Mouse (Mus musculus) hindbrain, embryonic 14.5 days (tissue): ENCODE results near the gene Rgs3. TPM values are rescaled to one million over a fixed set of nuclear protein-coding genes. Genes with fewer than 3 reads are reported as not detected.

Experiments
- ATAC-seq: fragments of 200-750 bp; cut with Nextera tagmentation; 2 replicates; pipeline ENCODE4 v1.8.0; 2017; ENCODE audit warnings: moderate number of reproducible peaks, mild to moderate bottlenecking, moderate TSS enrichment, moderate library complexity; ENCODE audit not compliant: low FRiP score
- DNase-seq: peaks from one replicate; pipeline ENCODE4 v3.0.0-alpha.2; 2015; ENCODE audit warnings: low spot score
- H3K27ac ChIP-seq: fragments of 300-500 bp; sonication (generic); 2 replicates; pipeline ENCODE4 v1.5.1; 2014; ENCODE audit warnings: mild to moderate bottlenecking, moderate library complexity
- H3K27me3 ChIP-seq: fragments of 300-500 bp; sonication (generic); 2 replicates; pipeline ENCODE4 v1.6.1; 2014; ENCODE audit warnings: mild to moderate bottlenecking, low read length, mixed read lengths; ENCODE audit not compliant: control insufficient read depth, insufficient read depth
- H3K36me3 ChIP-seq: fragments of 300-500 bp; sonication (generic); replicated peaks from 2 replicates; pipeline ENCODE4 v1.6.1; 2014; ENCODE audit not compliant: control insufficient read depth, insufficient read depth
- H3K4me1 ChIP-seq: fragments of 300-500 bp; sonication (generic); replicated peaks from 2 replicates; pipeline ENCODE4 v1.6.1; 2014; ENCODE audit warnings: antibody characterized with exemption, low read length, mixed read lengths; ENCODE audit not compliant: control insufficient read depth, insufficient read depth
- H3K4me2 ChIP-seq: fragments of 300-500 bp; sonication (generic); replicated peaks from 2 replicates; pipeline ENCODE4 v1.6.1; 2014; ENCODE audit warnings: mild to moderate bottlenecking, moderate library complexity
- H3K4me3 ChIP-seq: fragments of 300-500 bp; sonication (generic); replicated peaks from 2 replicates; pipeline ENCODE4 v1.5.1; 2014; ENCODE audit warnings: mild to moderate bottlenecking, low read length
- H3K9ac ChIP-seq: fragments of 300-500 bp; sonication (generic); 2 replicates; pipeline ENCODE4 v1.6.1; 2014
- H3K9me3 ChIP-seq: fragments of 300-500 bp; sonication (generic); 2 replicates; pipeline ENCODE4 v1.6.1; 2016; ENCODE audit warnings: low read length; ENCODE audit not compliant: control insufficient read depth
- WGBS: fragments of 180-500 bp; shearing (Covaris S2); extraction: QIAGEN DNeasy Blood & Tissue Kit; methylation state at CpG from one replicate; pipeline ENCODE4 v1.1.7; 2014; 5-methylcytosine and 5-hydroxymethylcytosine counted together
- polyA plus RNA-seq: library from polyadenylated mRNA; unstranded; fragments of >200 nt; fragmentation: Nextera tagmentation; extraction: Ambion mirVana; gene quantifications from 2 replicates; pipeline ENCODE4 v1.2.1, GENCODE M21; 2014

Gene Rgs3
- polyA plus RNA-seq, 1 experiment from 2014 or later = 42.9 TPM

GRCm38 (mm10) chr4:62652921-62653757, 93.5 kb downstream of the Rgs3 start:
- no peaks in the 10 kb centered on the region for H3K9me3 ChIP-seq
- H3K27me3 ChIP-seq = no peaks in the 10 kb centered on the region
- WGBS = 76% methylated on average over 12 of the region's 12 CpGs
- no peak for DNase-seq
- H3K27ac ChIP-seq = no peak overlapping the region
- no peak overlapping the region for H3K4me3 ChIP-seq
- no peaks in the 10 kb centered on the region for H3K36me3 ChIP-seq
- H3K4me1 ChIP-seq = no peaks in the 10 kb centered on the region
- ATAC-seq = no peak
- H3K9ac ChIP-seq = no peak overlapping the region
- no peak overlapping the region for H3K4me2 ChIP-seq

GRCm38 (mm10) chr4:62653922-62654661, 94.4 kb downstream of the Rgs3 start:
- no peaks in the 10 kb centered on the region for H3K36me3 ChIP-seq
- DNase-seq = no peak
- H3K9ac ChIP-seq = no peak overlapping the region
- H3K27me3 ChIP-seq = no peaks in the 10 kb centered on the region
- H3K4me3 ChIP-seq = no peak overlapping the region
- H3K4me1 ChIP-seq = no peaks in the 10 kb centered on the region
- H3K4me2 ChIP-seq = no peak overlapping the region
- H3K9me3 ChIP-seq = no peaks in the 10 kb centered on the region
- no peak overlapping the region for H3K27ac ChIP-seq
- 96% methylated on average over 5 of the region's 5 CpGs for WGBS
- no peak for ATAC-seq

DNA sequence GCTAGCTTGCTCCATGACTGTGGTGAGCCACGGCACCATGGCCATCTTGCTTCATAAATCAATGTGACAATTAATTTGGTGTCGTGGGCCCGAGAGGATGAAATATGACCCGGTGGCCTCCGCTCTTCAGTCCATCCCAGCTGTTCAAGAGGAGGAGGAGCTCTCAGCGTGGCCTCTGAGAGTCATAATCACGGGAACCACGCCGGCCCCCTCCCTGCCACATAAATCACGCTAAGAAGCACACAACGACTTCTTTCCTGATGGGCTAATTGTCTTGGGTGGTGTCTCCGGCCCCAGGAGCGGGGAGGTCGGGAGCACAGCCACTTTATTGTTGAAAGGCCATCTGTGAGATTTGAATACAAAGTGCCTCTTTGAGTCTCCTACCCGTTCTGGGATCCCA, 99.6 kb downstream of the Rgs3 start:
- DNase-seq (no peak), ATAC-seq (no peak)
- Histone ChIP-seq H3K4me2 (no peak overlapping the region), H3K27me3 (no peaks in the 10 kb centered on the region), H3K4me3 (no peak overlapping the region), H3K9ac (no peak overlapping the region), H3K27ac (no peak overlapping the region), H3K36me3 (no peaks in the 10 kb centered on the region), H3K9me3 (no peaks in the 10 kb centered on the region), H3K4me1 (peaks cover 41% of the 10 kb centered on the region)
- WGBS = 24% methylated on average over 15 of the region's 15 CpGs

GRCm38 (mm10) chr4:62659861-62660553, 100.4 kb downstream of the Rgs3 start:
- no peak for DNase-seq
- ATAC-seq = peak; percentile 7; the same call in 1 of the 2 replicates
- H3K27ac ChIP-seq = peak overlapping the region; percentile 27
- WGBS = 11% methylated on average over 14 of the region's 14 CpGs
- no peak overlapping the region for H3K4me3 ChIP-seq
- H3K9ac ChIP-seq = no peak overlapping the region
- H3K36me3 ChIP-seq = no peaks in the 10 kb centered on the region
- H3K4me2 ChIP-seq = no peak overlapping the region
- H3K27me3 ChIP-seq = no peaks in the 10 kb centered on the region
- H3K9me3 ChIP-seq = no peaks in the 10 kb centered on the region
- peaks cover 41% of the 10 kb centered on the region for H3K4me1 ChIP-seq

GRCm38 (mm10) chr4:62660554-62660864, 100.9 kb downstream of the Rgs3 start:
- WGBS = 0% methylated on average over 3 of the region's 3 CpGs
- H3K4me1 ChIP-seq = peaks cover 41% of the 10 kb centered on the region
- H3K4me3 ChIP-seq = no peak overlapping the region

GRCm38 (mm10) chr4:62661311-62661849, 101.7 kb downstream of the Rgs3 start:
- ATAC-seq (no peak), DNase-seq (no peak)
- H3K9ac ChIP-seq = no peak overlapping the region
- 69% methylated on average over 8 of the region's 8 CpGs for WGBS
- H3K27me3 ChIP-seq = no peaks in the 10 kb centered on the region
- no peak overlapping the region for H3K27ac ChIP-seq
- no peak overlapping the region for H3K4me2 ChIP-seq
- peaks cover 41% of the 10 kb centered on the region for H3K4me1 ChIP-seq
- H3K36me3 ChIP-seq = no peaks in the 10 kb centered on the region
- no peaks in the 10 kb centered on the region for H3K9me3 ChIP-seq
- H3K4me3 ChIP-seq = no peak overlapping the region

More at GRCm38 (mm10) chr4:62660554-62660864, 100.9 kb downstream of the Rgs3 start:
- DNase-seq = peak; percentile 53
- Histone ChIP-seq H3K27ac (0 out of 2 replicates have a peak overlapping the region, but pooled peaks have one; percentile 27), H3K4me2 (no peak overlapping the region), H3K9ac (no peak overlapping the region), H3K27me3 (no peaks in the 10 kb centered on the region), H3K9me3 (no peaks in the 10 kb centered on the region), H3K36me3 (no peaks in the 10 kb centered on the region)
- peak; percentile 43; the same call in 1 of the 2 replicates for ATAC-seq

DNA sequence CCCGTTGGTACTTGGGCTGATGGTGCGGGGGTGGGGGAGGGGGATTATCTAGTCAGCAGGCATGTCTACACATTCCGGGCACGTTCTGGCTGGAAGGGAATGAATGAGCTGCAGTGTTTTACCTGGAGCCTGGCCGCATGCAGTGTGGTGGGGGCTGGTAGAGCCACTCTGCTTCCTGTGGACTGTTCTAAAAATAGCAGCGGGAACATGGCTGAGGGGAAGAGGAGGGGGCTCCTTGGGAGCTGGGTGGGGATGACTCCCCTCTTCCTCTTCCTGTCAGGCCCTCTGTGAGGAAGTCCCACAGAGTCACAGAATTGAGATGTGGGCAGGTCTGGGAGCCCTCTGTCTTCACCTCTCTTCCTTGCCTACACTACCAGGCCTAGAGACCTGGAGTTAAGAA, 103.7 kb downstream of the Rgs3 start:
- no peak for DNase-seq
- Histone ChIP-seq H3K27ac (peak overlapping the region; percentile 55), H3K4me3 (no peak overlapping the region), H3K4me2 (no peak overlapping the region), H3K36me3 (no peaks in the 10 kb centered on the region), H3K9ac (no peak overlapping the region), H3K9me3 (no peaks in the 10 kb centered on the region), H3K4me1 (peaks cover 41% of the 10 kb centered on the region), H3K27me3 (no peaks in the 10 kb centered on the region)
- WGBS = 15% methylated on average over 6 of the region's 6 CpGs
- peak; percentile 58 for ATAC-seq

DNA sequence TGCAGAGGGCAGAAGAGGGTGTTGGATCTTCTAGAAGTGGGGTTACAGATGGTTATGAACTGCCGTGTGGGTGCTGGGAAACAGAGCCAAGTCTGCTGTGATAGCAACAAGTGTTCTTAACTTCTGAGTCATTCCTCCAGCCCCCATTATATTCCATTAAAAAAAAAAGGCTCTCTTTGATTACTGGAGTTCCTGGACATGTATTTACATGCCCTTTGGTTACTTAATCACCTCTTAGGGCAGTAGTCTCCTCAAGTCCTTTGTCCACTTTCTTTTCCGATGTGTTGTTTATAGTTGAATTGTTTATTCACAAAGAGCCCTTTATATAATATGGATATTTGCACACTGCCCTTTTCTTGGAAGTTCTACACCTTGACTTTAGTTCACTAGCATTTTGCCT, 106.2 kb downstream of the Rgs3 start:
- peaks cover 27% of the 10 kb centered on the region for H3K4me1 ChIP-seq
- 81% methylated on average over 2 of the region's 2 CpGs for WGBS
- H3K4me2 ChIP-seq = no peak overlapping the region

DNA sequence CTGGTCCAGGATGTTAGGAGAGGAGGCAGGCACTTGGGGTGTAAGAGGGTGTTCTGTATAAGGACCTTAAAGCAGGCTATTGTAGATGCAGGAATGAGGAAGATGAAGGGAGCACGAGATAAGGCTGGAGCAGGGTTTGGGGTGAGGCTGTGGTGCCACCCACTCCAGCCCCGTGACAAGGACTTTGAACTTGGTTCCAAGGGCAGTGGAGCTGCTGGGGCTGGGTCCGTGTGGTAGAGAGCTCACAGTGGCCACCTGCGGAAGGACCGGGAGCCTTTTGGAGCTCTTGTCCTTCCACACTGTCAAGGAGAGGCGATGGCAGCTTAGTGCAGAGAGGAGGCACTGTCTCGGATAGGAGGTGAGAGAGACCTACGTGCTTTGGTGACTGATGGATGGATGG, 109.0 kb downstream of the Rgs3 start:
- Histone ChIP-seq H3K9me3 (no peaks in the 10 kb centered on the region), H3K4me1 (peaks cover 7% of the 10 kb centered on the region), H3K4me3 (no peak overlapping the region), H3K27ac (no peak overlapping the region), H3K4me2 (no peak overlapping the region), H3K27me3 (no peaks in the 10 kb centered on the region), H3K9ac (no peak overlapping the region), H3K36me3 (no peaks in the 10 kb centered on the region)
- DNase-seq (no peak), ATAC-seq (no peak)
- 95% methylated on average over 8 of the region's 8 CpGs for WGBS

More for the DNA sequence above, 106.2 kb downstream of the Rgs3 start:
- no peak for DNase-seq
- Histone ChIP-seq H3K36me3 (no peaks in the 10 kb centered on the region), H3K9me3 (no peaks in the 10 kb centered on the region), H3K4me3 (no peak overlapping the region), H3K27me3 (no peaks in the 10 kb centered on the region), H3K9ac (no peak overlapping the region), H3K27ac (no peak overlapping the region)
- ATAC-seq = no peak
